Mouse (Mus musculus): ENCODE data around the gene Ppm1d. TPM values are rescaled to one million over a fixed set of nuclear protein-coding genes. Genes with fewer than 3 reads are reported as not detected.

The Ppm1d gene
- 5.2 and 5.9 TPM in 2 replicates for polyA plus RNA-seq (2012; ENCODE audit: insufficient read depth, low replicate concordance)

- Histone ChIP-seq H3K27me3 (replicated peaks) (no peaks in the 10 kb centered on the region), H3K36me3 (replicated peaks; ENCODE audit: low read length) (peaks cover 18% of the 10 kb centered on the region), H3K4me1 (peaks cover 44% of the 10 kb centered on the region), H3K4me3 (replicated peaks) (peak within 1 kb of the TSS; percentile 98), H3K9me3 (no peaks in the 10 kb centered on the region)
- TF ChIP-seq FLI1 (IDR thresholded peaks at IDR 0.05; ENCODE audit: low read length) (no peak), GATA1 (IDR thresholded peaks at IDR 0.05; ENCODE audit: borderline replicate concordance, low read length) (no peak)
These were observed at the start of gene Ppm1d for GRCm38 (mm10) chr11:85310713-85311574. TSS of gene Ppm1d (plus strand) at chr11:85311244.

DNA sequence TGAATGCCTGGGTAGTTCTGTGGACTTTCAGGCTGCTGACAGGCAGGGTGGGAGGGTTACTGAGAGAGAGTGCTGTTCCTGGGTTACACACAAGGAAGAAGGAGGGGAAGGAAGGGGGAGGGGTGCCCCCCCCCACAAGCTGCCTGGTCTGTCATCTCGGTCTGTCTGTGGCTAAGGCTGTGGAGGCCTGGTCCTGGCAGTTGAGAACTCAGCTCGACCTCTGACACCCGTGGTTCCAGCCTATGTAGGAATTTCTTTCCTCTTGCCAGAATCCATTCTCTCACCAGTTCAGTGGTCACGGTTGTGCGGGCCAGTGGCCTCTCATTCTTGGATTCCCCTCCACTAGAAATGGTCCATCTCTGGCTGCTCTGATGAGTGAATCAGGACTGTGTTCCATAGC, 46.4 kb upstream of the Ppm1d start:
- TF ChIP-seq FLI1 (IDR thresholded peaks at IDR 0.05; ENCODE audit: low read length) (no peak), GATA1 (IDR thresholded peaks at IDR 0.05; ENCODE audit: borderline replicate concordance, low read length) (no peak)
- Histone ChIP-seq H3K4me3 (replicated peaks) (peak overlapping the region; percentile 23), H3K9me3 (no peaks in the 10 kb centered on the region), H3K36me3 (replicated peaks; ENCODE audit: low read length) (no peaks in the 10 kb centered on the region), H3K27me3 (replicated peaks) (peaks cover 2% of the 10 kb centered on the region), H3K4me1 (peaks cover 14% of the 10 kb centered on the region)

DNA sequence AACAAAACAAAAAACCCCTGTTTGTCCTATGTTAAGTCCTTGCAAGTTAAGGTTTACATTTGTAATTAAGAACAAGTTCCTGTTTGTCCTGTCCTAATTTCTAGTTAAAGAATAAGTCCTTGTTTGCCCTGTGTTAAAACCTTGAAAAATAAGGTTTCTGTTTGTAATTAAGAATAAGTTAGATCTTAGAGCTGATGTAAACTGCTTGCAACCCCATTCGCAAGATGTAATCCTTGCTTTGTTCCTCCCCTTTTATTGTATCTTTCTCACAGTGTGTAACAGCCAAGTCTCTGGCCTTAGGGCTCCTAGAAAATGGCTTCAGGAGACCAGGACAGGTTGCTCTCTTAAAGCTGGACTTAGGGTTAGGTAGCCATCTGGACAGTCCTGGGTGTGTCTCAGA, 43.7 kb upstream of the Ppm1d start:
- TF ChIP-seq FLI1 (IDR thresholded peaks at IDR 0.05; ENCODE audit: low read length), result no peak
- Histone ChIP-seq H3K36me3 (replicated peaks; ENCODE audit: low read length) (no peaks in the 10 kb centered on the region), H3K9me3 (no peaks in the 10 kb centered on the region), H3K4me1 (peaks cover 8% of the 10 kb centered on the region), H3K27me3 (replicated peaks) (peaks cover 2% of the 10 kb centered on the region), H3K4me3 (replicated peaks) (no peak overlapping the region)

GRCm38 (mm10) chr11:85270631-85271030, 40.4 kb upstream of the Ppm1d start:
- Histone ChIP-seq H3K4me3 (replicated peaks) (no peak overlapping the region), H3K4me1 (peaks cover 7% of the 10 kb centered on the region), H3K36me3 (replicated peaks; ENCODE audit: low read length) (no peaks in the 10 kb centered on the region), H3K27me3 (replicated peaks) (peaks cover 5% of the 10 kb centered on the region), H3K9me3 (peaks cover 6% of the 10 kb centered on the region; the same call in 1 of the 2 replicates)
- TF ChIP-seq FLI1 (IDR thresholded peaks at IDR 0.05; ENCODE audit: low read length), result no peak
- TF ChIP-seq GATA1 (IDR thresholded peaks at IDR 0.05; ENCODE audit: borderline replicate concordance, low read length), result no peak

GRCm38 (mm10) chr11:85273299-85273698, 37.7 kb upstream of the Ppm1d start:
- Histone ChIP-seq H3K27me3 (replicated peaks) (peaks cover 15% of the 10 kb centered on the region), H3K4me1 (peaks cover 15% of the 10 kb centered on the region), H3K36me3 (replicated peaks; ENCODE audit: low read length) (no peaks in the 10 kb centered on the region), H3K4me3 (replicated peaks) (no peak overlapping the region), H3K9me3 (peaks cover 6% of the 10 kb centered on the region; the same call in 1 of the 2 replicates)
- TF ChIP-seq FLI1 (IDR thresholded peaks at IDR 0.05; ENCODE audit: low read length) (no peak), GATA1 (IDR thresholded peaks at IDR 0.05; ENCODE audit: borderline replicate concordance, low read length) (no peak)

DNA sequence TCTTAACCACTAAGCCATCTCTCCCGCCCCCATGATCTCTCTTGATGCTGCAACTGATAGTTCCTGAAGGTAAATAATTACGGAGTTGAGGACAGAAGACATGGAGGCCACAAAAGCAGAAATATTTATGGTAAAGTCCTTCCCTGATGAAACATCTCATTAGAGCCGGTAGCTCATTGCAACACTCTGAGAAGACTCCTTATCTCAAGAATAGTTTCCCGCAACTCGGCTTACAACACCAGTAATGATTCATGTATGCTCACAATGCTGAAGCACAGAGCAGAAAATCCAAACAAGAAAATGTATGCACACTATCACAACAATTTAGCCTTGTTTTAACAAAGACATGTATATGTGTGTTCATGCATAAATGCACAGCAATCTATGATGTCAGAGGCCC, 35.9 kb upstream of the Ppm1d start:
- Histone ChIP-seq H3K36me3 (replicated peaks; ENCODE audit: low read length) (no peaks in the 10 kb centered on the region), H3K4me1 (peaks cover 15% of the 10 kb centered on the region), H3K9me3 (peaks cover 6% of the 10 kb centered on the region; the same call in 1 of the 2 replicates), H3K27me3 (replicated peaks) (peaks cover 25% of the 10 kb centered on the region), H3K4me3 (replicated peaks) (no peak overlapping the region)
- TF ChIP-seq FLI1 (IDR thresholded peaks at IDR 0.05; ENCODE audit: low read length), result no peak
- no peak for TF ChIP-seq GATA1 (IDR thresholded peaks at IDR 0.05; ENCODE audit: borderline replicate concordance, low read length)

DNA sequence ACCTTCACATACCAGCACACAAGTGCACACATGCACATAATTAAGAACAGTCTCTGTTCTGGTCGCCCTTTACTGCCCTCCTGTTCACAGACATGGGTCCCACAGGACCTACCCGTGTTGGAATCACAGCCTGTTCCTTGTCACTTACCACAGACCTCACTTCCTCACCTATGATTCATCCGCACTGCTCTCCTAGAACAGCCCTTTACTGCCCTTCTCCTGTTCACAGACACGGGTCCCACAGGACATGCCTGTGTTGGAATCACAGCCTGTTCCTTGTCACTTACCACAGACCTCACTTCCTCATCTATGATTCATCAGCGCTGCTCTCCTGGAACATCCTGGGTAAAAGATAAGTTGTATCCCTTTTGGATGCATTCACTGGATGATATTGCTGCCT, 33.4 kb upstream of the Ppm1d start:
- Histone ChIP-seq H3K36me3 (replicated peaks; ENCODE audit: low read length) (no peaks in the 10 kb centered on the region), H3K4me1 (peaks cover 15% of the 10 kb centered on the region), H3K27me3 (replicated peaks) (peaks cover 33% of the 10 kb centered on the region), H3K4me3 (replicated peaks) (no peak overlapping the region), H3K9me3 (peaks cover 6% of the 10 kb centered on the region; the same call in 1 of the 2 replicates)
- TF ChIP-seq GATA1 (IDR thresholded peaks at IDR 0.05; ENCODE audit: borderline replicate concordance, low read length), result no peak
- no peak for TF ChIP-seq FLI1 (IDR thresholded peaks at IDR 0.05; ENCODE audit: low read length)

- TF ChIP-seq FLI1 (IDR thresholded peaks at IDR 0.05; ENCODE audit: low read length) (no peak), GATA1 (IDR thresholded peaks at IDR 0.05; ENCODE audit: borderline replicate concordance, low read length) (no peak)
- peaks cover 33% of the 10 kb centered on the region for H3K27me3 ChIP-seq (replicated peaks)
- peaks cover 15% of the 10 kb centered on the region for H3K4me1 ChIP-seq
- H3K9me3 ChIP-seq, result peaks cover 6% of the 10 kb centered on the region; the same call in 1 of the 2 replicates
- no peaks in the 10 kb centered on the region for H3K36me3 ChIP-seq (replicated peaks; ENCODE audit: low read length)
- H3K4me3 ChIP-seq (replicated peaks), result no peak overlapping the region
These were observed 32.9 kb upstream of the Ppm1d start for GRCm38 (mm10) chr11:85278175-85278574.

GRCm38 (mm10) chr11:85281219-85281878, 29.7 kb upstream of the Ppm1d start:
- Histone ChIP-seq H3K4me1 (peaks cover 12% of the 10 kb centered on the region; the same call in 1 of the 2 replicates), H3K36me3 (replicated peaks; ENCODE audit: low read length) (no peaks in the 10 kb centered on the region), H3K9me3 (peaks cover 8% of the 10 kb centered on the region; the same call in 1 of the 2 replicates), H3K27me3 (replicated peaks) (peaks cover 32% of the 10 kb centered on the region), H3K4me3 (replicated peaks) (no peak overlapping the region)
- TF ChIP-seq GATA1 (IDR thresholded peaks at IDR 0.05; ENCODE audit: borderline replicate concordance, low read length), result no peak
- no peak for TF ChIP-seq FLI1 (IDR thresholded peaks at IDR 0.05; ENCODE audit: low read length)

DNA sequence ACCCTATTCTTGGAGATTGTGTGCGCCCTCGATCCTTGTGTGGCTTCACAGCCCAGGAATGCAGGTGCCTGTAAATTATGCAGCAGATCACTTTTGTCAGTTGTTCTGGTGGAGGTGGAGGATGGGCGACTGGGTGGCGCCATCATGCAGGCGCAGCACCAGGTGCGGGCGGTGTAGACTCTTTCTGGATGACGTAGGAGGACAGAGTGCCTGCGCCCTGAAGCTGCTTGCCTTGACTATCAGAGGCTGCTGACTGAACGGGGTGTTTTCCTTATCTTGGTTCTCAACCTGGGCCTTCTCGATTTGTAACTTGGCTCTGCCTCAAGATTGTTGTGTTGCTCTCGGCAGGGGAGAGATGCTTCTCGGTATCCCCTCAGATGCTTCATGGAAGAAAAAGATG, 13.1 kb upstream of the Ppm1d start:
- Histone ChIP-seq H3K36me3 (replicated peaks; ENCODE audit: low read length) (no peaks in the 10 kb centered on the region), H3K9me3 (peaks cover 9% of the 10 kb centered on the region), H3K4me1 (no peaks in the 10 kb centered on the region), H3K27me3 (replicated peaks) (peaks cover 12% of the 10 kb centered on the region), H3K4me3 (replicated peaks) (no peak overlapping the region)
- TF ChIP-seq GATA1 (IDR thresholded peaks at IDR 0.05; ENCODE audit: borderline replicate concordance, low read length), result no peak
- no peak for TF ChIP-seq FLI1 (IDR thresholded peaks at IDR 0.05; ENCODE audit: low read length)

Data from megakaryocyte, embryonic 14.5 days (primary cell).